Mouse (Mus musculus) liver, adult 2 months (tissue): ENCODE results near the gene 1700109H08Rik. TPM values are rescaled to one million over a fixed set of nuclear protein-coding genes. Genes with fewer than 3 reads are reported as not detected.
"Not testable (repeated sequence)": the region's sequence is repeated elsewhere in the genome, so short reads cannot be mapped to it uniquely, and the experiment has no call there.

Experiments
- DNase-seq: peaks from one replicate; pipeline ENCODE4 v3.0.0-alpha.2; 2011; ENCODE audit warnings: low read depth, low spot score; ENCODE audit errors: extremely low read depth
- H3K27ac ChIP-seq: fragments of 200-500 bp; replicated peaks from 2 replicates; pipeline ENCODE4 v1.5.1; 2012; ENCODE audit warnings: low read depth, mild to moderate bottlenecking, control low read depth, inconsistent platforms, low read length; ENCODE audit not compliant: insufficient read depth
- H3K27me3 ChIP-seq: fragments of 200-500 bp; 2 replicates; pipeline ENCODE4 v1.6.1; 2012; ENCODE audit warnings: mild to moderate bottlenecking, moderate library complexity, low read length, inconsistent platforms; ENCODE audit not compliant: control insufficient read depth, insufficient read depth
- H3K36me3 ChIP-seq: fragments of 200-500 bp; 2 replicates; pipeline ENCODE4 v1.6.1; 2012; ENCODE audit warnings: low read length, inconsistent platforms; ENCODE audit not compliant: control insufficient read depth, insufficient read depth
- H3K4me1 ChIP-seq: fragments of 200-500 bp; 2 replicates; pipeline ENCODE4 v1.6.1; 2011; ENCODE audit warnings: low read length; ENCODE audit not compliant: control insufficient read depth, insufficient read depth
- H3K4me3 ChIP-seq: fragments of 200-500 bp; 2 replicates; pipeline ENCODE4 v1.5.1; 2011; ENCODE audit warnings: low read depth, mild to moderate bottlenecking, control low read depth, low read length, moderate library complexity; ENCODE audit not compliant: insufficient read depth
- H3K79me2 ChIP-seq: fragments of 200-500 bp; 2 replicates; pipeline ENCODE4 v1.6.1; 2012; ENCODE audit warnings: inconsistent platforms, mild to moderate bottlenecking, low read length, moderate library complexity; ENCODE audit not compliant: control insufficient read depth, insufficient read depth
- H3K9ac ChIP-seq: fragments of 200-500 bp; 2 replicates; pipeline ENCODE4 v1.6.1; 2012; ENCODE audit warnings: low read depth, mild to moderate bottlenecking, control low read depth, inconsistent platforms, low read length
- CTCF ChIP-seq: fragments of 200-500 bp; IDR thresholded peaks from 2 replicates; pipeline ENCODE4 v1.5.1; 2011; ENCODE audit warnings: low read depth, low read length, control low read depth
- POLR2A ChIP-seq: fragments of 200-500 bp; IDR thresholded peaks from 2 replicates; pipeline ENCODE4 v1.6.1; 2011; ENCODE audit warnings: low read length, control low read depth; ENCODE audit not compliant: insufficient read depth; ENCODE audit errors: extremely low read depth
- WGBS: fragments of 180-500 bp; shearing (Covaris S2); methylation state at CpG from one replicate; pipeline ENCODE4 v1.1.7; 2018; 5-methylcytosine and 5-hydroxymethylcytosine counted together
- polyA plus RNA-seq: library from polyadenylated mRNA; depleted of rRNA; stranded (reverse); fragments of >200 nt; gene quantifications from 2 replicates; pipeline ENCODE4 v1.2.3, GENCODE M21; 2012; rRNA removed
- total RNA-seq: library from RNA; depleted of rRNA; stranded (reverse); fragments of >200 nt; gene quantifications from 2 replicates; pipeline ENCODE4 v1.2.3, GENCODE M21; 2014; rRNA removed

The 1700109H08Rik gene
- 1.8 TPM in 2 replicates for total RNA-seq
- polyA plus RNA-seq: 0.35 and 0.93 TPM in 2 replicates

GRCm38 (mm10) chr5:3571266-3571665, at the start of gene 1700109H08Rik:
TSS of gene 1700109H08Rik (plus strand) at chr5:3571566.
- no peaks in the 10 kb centered on the region for H3K79me2 ChIP-seq
- H3K27me3 ChIP-seq: no peaks in the 10 kb centered on the region
- no peak within 1 kb of the TSS for H3K27ac ChIP-seq
- DNase-seq: no peak
- 98% methylated on average over 4 of the region's 4 CpGs for WGBS
- peaks cover 61% of the 10 kb centered on the region for H3K36me3 ChIP-seq
- H3K4me3 ChIP-seq: no peak within 1 kb of the TSS
- TF ChIP-seq CTCF (no peak), POLR2A (no peak)
- no peak within 1 kb of the TSS for H3K9ac ChIP-seq
- no peaks in the 10 kb centered on the region for H3K4me1 ChIP-seq

- H3K36me3 ChIP-seq: peaks cover 16% of the 10 kb centered on the region; the same call in 1 of the 2 replicates
- DNase-seq: no peak
- H3K79me2 ChIP-seq: no peaks in the 10 kb centered on the region
- no peak for TF ChIP-seq POLR2A
- no peak for TF ChIP-seq CTCF
- no peak overlapping the region for H3K4me3 ChIP-seq
- no peak overlapping the region for H3K9ac ChIP-seq
- H3K4me1 ChIP-seq: no peaks in the 10 kb centered on the region
- H3K27me3 ChIP-seq: no peaks in the 10 kb centered on the region
- WGBS: 89% methylated on average over 12 of the region's 12 CpGs
- no peak overlapping the region for H3K27ac ChIP-seq
Measured at GRCm38 (mm10) chr5:3521741-3522140, 49.6 kb upstream of the 1700109H08Rik start.

- H3K27ac ChIP-seq: no peak overlapping the region
- no peak overlapping the region for H3K9ac ChIP-seq
- no peak overlapping the region for H3K4me3 ChIP-seq
- WGBS: 83% methylated on average over 10 of the region's 10 CpGs
- TF ChIP-seq POLR2A (no peak), CTCF (no peak)
- peak; percentile 54 for DNase-seq
- H3K4me1 ChIP-seq: no peaks in the 10 kb centered on the region
- no peaks in the 10 kb centered on the region for H3K27me3 ChIP-seq
- no peaks in the 10 kb centered on the region for H3K79me2 ChIP-seq
- peaks cover 16% of the 10 kb centered on the region; the same call in 1 of the 2 replicates for H3K36me3 ChIP-seq
Measured at GRCm38 (mm10) chr5:3522826-3523225, 48.5 kb upstream of the 1700109H08Rik start.

- Histone ChIP-seq H3K27ac (no peak overlapping the region), H3K79me2 (no peaks in the 10 kb centered on the region), H3K9ac (no peak overlapping the region), H3K4me1 (no peaks in the 10 kb centered on the region), H3K4me3 (no peak overlapping the region), H3K27me3 (no peaks in the 10 kb centered on the region), H3K36me3 (peaks cover 4% of the 10 kb centered on the region; the same call in 1 of the 2 replicates)
- no peak for DNase-seq
- WGBS: 67% methylated on average over 5 of the region's 5 CpGs
- TF ChIP-seq POLR2A (no peak), CTCF (no peak)
Measured at GRCm38 (mm10) chr5:3527041-3527691, 44.2 kb upstream of the 1700109H08Rik start.

GRCm38 (mm10) chr5:3529585-3530189, 41.7 kb upstream of the 1700109H08Rik start:
- TF ChIP-seq CTCF (no peak), POLR2A (no peak)
- H3K36me3 ChIP-seq: no peaks in the 10 kb centered on the region
- no peaks in the 10 kb centered on the region for H3K27me3 ChIP-seq
- no peak overlapping the region for H3K9ac ChIP-seq
- H3K27ac ChIP-seq: no peak overlapping the region
- H3K79me2 ChIP-seq: no peaks in the 10 kb centered on the region
- no peak overlapping the region for H3K4me3 ChIP-seq
- no peaks in the 10 kb centered on the region for H3K4me1 ChIP-seq
- DNase-seq: no peak
- 86% methylated on average over 10 of the region's 10 CpGs for WGBS

- H3K4me1 ChIP-seq, H3K36me3 ChIP-seq, H3K79me2 ChIP-seq, H3K9ac ChIP-seq, H3K27ac ChIP-seq, H3K27me3 ChIP-seq, DNase-seq, H3K4me3 ChIP-seq: not testable (repeated sequence)
Measured at GRCm38 (mm10) chr5:3532048-3532447, 39.3 kb upstream of the 1700109H08Rik start.
